Mouse (Mus musculus) regulatory T cell (primary cell): ENCODE measurements around the gene Rap1gap.

Experiments
- in situ Hi-C: fragments of 300-600 bp; cut with MboI, MseI; formaldehyde crosslinking; loops from one replicate; pipeline ENCODE4 v1.15.1; 2025; ENCODE audit warnings: high pct_unique_total_duplicates

Gene Rap1gap

DNA sequence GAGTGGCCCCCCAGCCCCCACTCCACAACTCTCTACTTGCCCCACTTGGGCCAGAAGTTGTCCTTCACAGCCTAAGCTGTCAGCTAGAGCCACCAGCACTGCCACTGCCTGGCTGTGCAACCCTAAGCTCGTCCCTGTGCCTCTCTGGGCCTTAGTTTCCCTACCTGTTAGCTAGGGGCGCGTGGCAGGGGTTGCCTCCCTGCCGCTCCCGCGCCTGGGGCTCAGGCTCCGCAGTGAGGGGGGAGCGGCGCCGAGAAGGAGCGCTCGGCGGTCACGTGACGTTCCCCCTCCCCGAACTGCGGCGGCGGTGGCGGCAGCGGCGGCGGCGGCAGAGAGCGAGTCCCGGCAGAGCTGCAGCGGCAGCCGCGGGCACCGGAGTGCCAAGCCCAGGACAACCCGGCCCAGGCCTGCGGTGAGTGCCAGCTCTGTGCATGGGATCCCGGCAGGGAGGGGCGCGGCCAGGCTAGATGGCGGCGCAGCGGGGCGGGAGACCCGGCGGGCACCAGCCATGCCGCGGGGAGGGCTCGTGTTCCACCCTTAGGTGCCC, at the start of gene Rap1gap:
TSS of gene Rap1gap (plus strand) at position 294 of the 547 bp plus-strand sequence.
- in situ Hi-C loops: no loop called here

GRCm38 (mm10) chr4:137622847-137623246, 41.7 kb upstream of the Rap1gap start:
- in situ Hi-C loops: no loop called here

GRCm38 (mm10) chr4:137627476-137628235, 36.9 kb upstream of the Rap1gap start:
- in situ Hi-C loops: no loop called here

DNA sequence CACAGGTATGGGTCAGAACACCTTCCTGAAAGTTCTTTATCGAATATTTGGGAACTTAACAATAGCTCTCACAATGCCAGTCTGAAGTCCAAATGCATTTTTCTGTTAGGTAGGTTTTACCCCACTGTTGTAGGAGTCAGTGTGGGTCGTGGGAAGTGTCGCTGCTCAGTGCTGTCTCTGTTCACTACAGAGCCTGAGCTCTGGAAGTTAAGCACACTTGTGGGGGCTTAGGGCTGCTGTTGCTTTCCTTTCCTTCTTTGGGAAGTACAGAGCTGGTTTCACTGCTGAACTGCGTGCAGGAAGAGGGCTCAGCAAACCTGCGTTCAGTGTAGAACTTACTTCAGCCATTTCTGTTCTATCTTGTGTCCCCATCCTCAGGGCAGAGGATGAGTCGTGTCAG, 36.1 kb upstream of the Rap1gap start:
- in situ Hi-C loops: no loop called here

GRCm38 (mm10) chr4:137629354-137629753, 35.2 kb upstream of the Rap1gap start:
- in situ Hi-C loops: no loop called here

- in situ Hi-C loops: no loop called here
Observed at GRCm38 (mm10) chr4:137630153-137630552, 34.4 kb upstream of the Rap1gap start.

- in situ Hi-C loops: no loop called here
Observed at GRCm38 (mm10) chr4:137631596-137631995, 32.9 kb upstream of the Rap1gap start.

DNA sequence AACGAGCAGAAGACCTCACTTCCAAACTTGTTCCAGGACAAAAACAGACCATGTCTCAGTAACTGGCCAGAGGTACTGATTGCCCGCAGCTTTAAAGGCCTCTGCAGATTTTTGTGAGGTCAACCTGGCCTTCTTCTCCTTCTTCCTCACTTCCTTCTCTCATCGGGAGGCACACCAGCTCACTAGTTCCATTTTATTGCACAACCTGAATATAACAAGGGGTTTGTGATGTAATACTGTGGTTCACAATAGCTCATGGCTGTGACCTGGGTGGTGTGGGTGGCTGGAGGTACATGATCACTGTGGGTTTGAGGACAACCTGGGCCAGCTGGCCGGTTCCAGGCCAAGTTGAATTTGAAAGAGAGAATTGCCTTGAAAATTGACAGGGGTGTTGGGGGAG, 31.1 kb upstream of the Rap1gap start:
- in situ Hi-C loops: no loop called here

DNA sequence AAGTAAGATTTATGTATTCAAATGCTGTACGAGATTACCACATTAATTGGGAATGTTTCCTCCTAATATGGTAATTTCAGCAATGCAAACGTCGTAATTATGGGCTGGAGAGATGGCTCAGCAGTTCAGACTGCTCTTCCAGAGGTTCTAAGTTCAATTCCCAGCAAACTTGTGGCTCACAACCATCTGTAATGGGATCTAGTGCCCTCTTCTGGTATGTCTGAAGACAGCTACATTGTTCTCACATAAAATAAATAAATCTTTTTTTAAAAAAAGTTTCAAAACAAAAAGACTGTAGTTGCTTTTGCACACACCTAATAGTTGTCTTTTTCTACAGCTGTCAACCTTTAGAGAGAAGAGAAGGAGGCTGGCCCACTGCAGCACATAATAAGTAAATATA, 27.9 kb upstream of the Rap1gap start:
- in situ Hi-C loops: no loop called here

DNA sequence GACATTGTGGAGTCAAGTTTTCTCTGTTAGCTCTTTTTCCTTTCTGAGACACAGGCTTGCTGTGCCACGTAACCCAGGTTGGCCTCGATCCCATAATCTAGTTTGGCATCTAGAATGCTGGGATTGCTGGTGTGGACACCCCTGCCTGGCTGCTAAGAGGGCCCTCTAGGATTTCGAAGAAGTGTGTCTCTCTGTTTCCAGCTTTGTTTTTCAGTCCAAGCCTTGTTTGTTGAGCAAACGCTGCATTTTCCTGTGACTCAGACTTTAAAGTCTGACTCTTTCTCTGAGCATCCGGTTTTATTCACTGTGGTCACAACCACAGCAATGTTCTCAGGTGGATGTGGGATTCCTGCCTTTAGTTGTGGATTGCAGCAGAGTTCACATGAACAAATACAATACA, 23.0 kb upstream of the Rap1gap start:
- in situ Hi-C loops: no loop called here

GRCm38 (mm10) chr4:137642101-137642500, 22.4 kb upstream of the Rap1gap start:
- in situ Hi-C loops: no loop called here

DNA sequence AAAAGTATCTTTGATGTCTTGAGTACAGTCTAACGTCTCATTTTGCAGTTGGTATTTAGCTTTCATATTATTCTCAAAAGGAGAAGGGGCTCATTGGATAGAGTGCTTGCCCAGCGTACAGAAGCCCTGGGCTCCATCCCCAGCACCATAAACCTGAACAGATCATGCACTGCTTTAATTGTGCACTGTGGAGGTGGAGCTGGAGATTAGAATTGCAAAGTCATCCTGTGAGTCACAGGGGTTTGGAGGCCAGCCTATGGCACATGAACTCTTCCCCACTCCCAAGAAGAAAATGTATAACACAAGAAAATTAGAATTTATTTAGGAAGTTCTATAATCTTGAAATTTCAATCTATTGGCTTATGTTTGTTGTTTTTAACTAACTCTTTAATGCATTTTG, 21.1 kb upstream of the Rap1gap start:
- in situ Hi-C loops: no loop called here

- in situ Hi-C loops: no loop called here
Observed at GRCm38 (mm10) chr4:137646262-137646661, 18.3 kb upstream of the Rap1gap start.

- in situ Hi-C loops: no loop called here
Observed at GRCm38 (mm10) chr4:137647648-137648047, 16.9 kb upstream of the Rap1gap start.

- in situ Hi-C loops: no loop called here
Observed at GRCm38 (mm10) chr4:137648230-137648629, 16.3 kb upstream of the Rap1gap start.

- in situ Hi-C loops: no loop called here
Observed at GRCm38 (mm10) chr4:137650912-137651311, 13.6 kb upstream of the Rap1gap start.

- in situ Hi-C loops: no loop called here
Observed at GRCm38 (mm10) chr4:137652835-137653346, 11.6 kb upstream of the Rap1gap start.

- in situ Hi-C loops: no loop called here
Observed at GRCm38 (mm10) chr4:137655241-137656031, 9.1 kb upstream of the Rap1gap start.

GRCm38 (mm10) chr4:137657674-137658073, 6.9 kb upstream of the Rap1gap start:
- in situ Hi-C loops: no loop called here

DNA sequence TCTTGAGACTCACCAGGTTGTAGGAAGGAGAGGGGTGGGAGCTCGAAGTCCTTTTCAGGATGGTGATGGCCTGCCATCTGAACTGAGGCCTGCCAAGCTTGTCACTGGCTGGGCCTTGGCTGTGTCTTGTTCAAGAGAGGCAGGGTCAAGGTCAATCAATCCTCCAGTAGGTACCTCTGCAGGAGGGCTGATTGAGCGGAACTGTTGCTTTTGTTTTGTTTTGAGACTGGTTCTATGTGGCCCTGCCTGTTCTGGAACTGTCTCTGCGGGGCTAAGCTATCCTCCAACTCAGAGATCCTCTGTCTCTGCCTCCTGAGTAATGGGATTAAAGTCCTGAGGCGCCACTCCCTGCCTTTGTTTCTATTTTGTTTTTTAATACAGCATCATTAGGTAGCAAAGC, 5.0 kb upstream of the Rap1gap start:
- in situ Hi-C loops: no loop called here

GRCm38 (mm10) chr4:137660364-137661077, 4.0 kb upstream of the Rap1gap start:
- in situ Hi-C loops: no loop called here

DNA sequence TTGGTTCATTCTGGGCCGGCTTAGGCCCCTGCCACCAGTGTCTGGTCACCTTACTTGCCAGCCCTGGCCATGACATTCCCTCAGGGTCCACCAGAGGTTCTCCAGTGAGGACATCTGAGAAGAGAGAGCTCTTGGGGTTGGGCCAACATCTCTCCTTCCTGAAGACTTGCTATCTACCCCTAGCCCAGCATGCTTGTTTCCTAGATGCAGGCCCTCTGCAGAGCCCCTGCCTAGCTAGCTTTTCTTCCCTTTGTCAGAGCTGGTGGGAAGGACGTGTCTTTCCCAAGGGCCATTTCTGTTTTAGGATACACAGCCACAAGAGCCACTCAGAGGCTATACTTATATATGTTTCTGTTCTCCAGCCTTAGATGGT, 3.5 kb upstream of the Rap1gap start:
- in situ Hi-C loops: no loop called here
